Mouse (Mus musculus) lung, postnatal 0 days (tissue): ENCODE results near the gene Rtkn2.

Source experiments
- CTCF ChIP-seq: IDR thresholded peaks from 2 replicates; pipeline ENCODE4 v1.5.1; 2016; ENCODE audit warnings: antibody characterized with exemption, mild to moderate bottlenecking
- EP300 ChIP-seq: IDR thresholded peaks from 2 replicates; pipeline ENCODE4 v1.6.1; 2016; ENCODE audit warnings: antibody characterized with exemption, mild to moderate bottlenecking, control low read depth

DNA sequence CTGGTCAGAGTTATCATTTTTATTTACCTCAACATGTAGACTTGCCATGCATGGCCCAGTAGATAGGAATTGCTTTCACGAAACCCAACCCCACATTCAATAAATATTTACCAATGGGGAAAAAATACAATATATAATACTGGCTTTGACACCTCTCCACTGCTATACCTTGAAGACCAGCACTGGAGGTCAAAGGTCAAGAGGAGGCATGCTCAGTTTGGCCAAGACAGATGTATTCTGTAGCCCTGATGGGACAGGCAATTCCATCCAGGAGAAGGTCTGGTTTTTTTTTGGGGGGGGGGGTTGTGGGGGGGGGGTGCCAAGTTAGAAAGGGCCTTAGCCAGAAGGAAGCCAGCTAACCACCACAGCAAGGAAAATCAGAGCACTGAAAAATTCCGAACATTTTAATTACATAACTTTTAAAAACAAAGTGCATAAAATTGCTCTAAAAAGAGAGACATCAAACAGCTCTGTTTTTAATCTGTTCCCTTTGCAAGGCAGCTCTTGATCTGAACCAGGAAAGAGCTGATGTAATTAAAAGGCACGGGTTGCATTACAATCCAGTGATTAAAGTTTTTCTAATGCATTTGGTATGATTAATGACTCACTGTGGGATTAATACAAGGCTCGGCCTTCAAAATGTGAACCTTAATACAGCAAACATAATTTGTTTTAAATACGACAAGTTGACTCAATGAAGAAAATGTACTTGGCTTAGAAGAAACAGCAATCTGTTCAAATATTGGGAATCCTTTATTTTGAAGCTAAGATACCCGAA lies 123.9 kb downstream of the Rtkn2 start:
- TF ChIP-seq CTCF = no peak
- TF ChIP-seq EP300 = no peak
